Mouse (Mus musculus) cerebellum, adult 18-20 months (tissue): ENCODE results near the gene Trmt1.
A peak's percentile ranks its signal among the peaks of the same experiment; 100 is the strongest.
"Not testable (repeated sequence)": the region's sequence is repeated elsewhere in the genome, so short reads cannot be mapped to it uniquely, and the experiment has no call there.

Source experiments
- DNase-seq, 2 experiments: peaks; one replicate each; pipeline ENCODE4 v3.0.0; 2021

The Trmt1 gene

DNA sequence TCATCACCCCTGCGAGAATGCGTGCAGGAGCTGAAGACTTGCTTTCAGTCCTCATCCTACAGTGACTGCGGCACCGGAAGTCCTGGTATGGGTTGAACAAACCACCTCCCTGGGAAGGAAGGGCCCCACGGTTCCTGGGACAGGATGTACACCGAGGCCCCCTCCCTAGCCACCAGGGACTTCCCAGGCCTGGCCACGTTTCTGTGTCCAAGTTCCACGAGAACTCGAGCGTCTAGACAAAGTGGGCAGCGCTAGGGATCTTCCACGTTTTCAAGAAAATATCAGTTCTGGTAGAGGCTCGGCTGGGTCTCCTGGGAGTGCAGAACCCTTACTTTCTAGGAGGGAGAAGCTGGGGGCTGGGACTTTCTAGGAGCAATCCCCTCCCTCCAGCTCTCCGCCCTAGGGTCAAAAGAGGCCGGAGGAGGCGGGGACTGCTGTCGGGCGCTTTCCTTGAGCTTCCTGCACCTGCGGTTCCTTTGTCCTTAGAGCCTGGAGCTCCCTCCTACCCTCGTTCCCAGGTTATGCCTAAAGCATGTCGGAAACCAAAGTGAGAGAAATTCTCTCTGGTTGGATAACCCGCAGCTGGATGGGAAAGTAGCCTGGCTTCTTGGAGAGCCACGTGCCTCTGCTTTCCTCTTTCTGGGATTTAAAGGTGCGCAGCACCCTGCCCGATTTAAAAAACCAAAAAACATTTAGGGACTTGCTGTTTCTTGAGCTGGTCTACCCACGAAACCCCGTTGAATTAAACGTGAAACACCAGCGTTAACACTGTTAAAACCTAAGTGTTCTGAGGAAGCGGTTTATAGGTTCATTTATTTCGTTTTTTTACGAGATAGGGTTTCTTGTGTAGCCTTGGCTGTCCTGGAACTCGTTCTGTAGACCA lies 25.9 kb upstream of the Trmt1 start:
- DNase-seq = no peak

DNA sequence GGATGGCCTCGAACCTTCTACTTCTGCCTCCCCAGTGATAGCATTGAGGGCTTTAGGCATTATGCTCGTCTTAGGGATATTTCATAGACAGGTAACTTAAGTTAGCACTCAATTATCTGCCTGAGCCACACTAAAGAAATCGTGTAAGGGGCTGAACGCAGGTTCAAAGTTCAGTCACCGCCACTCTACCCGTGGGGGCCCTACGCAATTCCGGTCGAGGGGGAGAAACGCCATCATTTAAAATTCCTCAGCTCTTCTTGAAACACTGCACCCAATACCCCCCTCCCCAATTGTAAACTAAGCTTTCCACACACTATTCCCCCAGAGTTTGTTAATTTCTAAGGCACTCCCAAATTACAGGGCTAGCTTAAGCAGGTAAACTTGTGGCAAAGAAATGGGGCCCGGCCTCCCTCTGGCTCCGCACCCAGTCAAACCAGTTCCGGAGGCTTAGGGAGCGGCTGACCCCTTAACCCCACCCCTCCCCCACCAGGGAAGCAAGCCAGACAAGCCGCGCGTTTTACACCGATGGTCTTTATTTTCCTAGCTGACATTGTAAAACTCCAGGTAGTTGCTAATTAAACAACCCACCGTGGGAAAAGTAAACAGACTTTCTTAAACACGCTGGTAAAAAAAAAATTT lies 25.2 kb upstream of the Trmt1 start:
- no peak for DNase-seq

DNA sequence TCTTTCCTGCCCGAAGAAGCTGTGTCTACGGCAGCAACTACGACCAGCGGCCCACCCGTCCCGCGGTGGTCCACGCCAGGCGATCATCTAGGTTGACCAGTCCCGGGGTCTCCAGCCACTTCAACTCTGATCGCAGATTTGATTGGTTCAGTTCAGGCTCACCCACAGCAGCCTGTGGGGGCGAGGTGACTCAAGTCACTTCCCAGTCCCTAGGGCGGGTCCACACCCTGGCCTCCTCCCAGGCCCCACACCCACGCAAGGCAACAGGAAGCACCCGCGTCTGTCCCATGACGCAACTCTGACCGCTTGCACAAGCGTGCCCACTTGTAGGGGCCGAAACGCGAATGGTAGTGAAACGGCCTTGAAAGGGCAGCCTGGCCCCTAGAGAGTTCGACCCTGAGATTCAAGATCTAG lies 24.6 kb upstream of the Trmt1 start:
- peak; percentile 74 to 75 for DNase-seq

DNA sequence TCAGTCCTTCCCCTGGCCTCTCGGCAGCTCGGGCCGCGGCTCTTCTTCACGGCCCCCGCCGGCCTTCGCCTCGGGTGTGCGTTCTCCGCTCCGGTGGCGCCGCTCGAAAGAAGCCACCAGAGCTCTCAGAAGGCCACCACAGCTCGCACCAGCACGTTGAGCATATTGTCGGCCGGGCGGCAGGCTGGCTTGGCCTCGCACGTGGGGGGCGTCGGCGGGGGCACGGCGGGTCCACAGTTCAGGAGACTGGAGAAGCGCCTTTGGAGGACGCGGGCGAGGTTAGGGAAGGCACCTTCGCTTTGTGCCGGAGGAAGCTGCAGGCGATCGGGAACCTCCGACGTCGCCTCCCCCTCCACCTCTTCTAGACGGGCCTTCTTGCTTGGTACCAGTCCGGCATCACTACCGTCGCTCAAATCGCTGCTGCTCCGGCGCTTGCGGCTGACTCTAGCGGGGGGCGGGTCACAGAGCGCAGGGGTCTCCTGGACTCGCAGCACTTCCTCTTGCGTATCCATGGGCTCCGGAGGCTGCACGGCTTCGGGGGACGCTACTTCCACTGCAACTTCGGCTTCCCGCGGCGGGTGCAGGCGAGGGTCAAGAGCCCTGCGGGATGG lies 24.0 kb upstream of the Trmt1 start:
- DNase-seq = peak; percentile 46 to 60

DNA sequence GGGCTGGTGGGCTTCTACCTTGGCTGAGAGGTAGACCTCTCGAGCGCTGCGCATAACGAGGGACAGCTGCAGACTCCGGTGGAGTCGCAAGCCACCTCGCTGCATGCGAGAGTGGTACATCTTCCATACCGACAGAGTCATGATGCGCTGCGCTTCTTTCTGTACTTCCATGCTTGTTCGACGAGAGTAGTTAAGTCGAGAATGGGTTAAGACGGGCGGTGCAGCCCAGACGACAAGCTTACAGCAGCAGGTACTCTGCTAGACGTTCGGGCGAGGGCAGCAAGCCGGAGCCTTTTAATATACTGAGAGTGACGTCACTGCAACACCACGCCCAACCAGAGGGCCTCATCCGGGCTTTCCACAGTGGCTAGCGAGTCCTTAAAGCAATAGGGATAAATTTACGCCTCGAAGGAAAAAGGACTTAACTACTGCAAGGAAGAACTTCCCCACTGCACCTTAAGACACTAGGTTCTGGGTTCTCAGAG lies 23.5 kb upstream of the Trmt1 start, which contains the start of gene Ier2:
Ier2 (minus strand) TSS at position 272 of the 485 bp plus-strand sequence.
- peak; percentile 93 to 94 for DNase-seq

DNA sequence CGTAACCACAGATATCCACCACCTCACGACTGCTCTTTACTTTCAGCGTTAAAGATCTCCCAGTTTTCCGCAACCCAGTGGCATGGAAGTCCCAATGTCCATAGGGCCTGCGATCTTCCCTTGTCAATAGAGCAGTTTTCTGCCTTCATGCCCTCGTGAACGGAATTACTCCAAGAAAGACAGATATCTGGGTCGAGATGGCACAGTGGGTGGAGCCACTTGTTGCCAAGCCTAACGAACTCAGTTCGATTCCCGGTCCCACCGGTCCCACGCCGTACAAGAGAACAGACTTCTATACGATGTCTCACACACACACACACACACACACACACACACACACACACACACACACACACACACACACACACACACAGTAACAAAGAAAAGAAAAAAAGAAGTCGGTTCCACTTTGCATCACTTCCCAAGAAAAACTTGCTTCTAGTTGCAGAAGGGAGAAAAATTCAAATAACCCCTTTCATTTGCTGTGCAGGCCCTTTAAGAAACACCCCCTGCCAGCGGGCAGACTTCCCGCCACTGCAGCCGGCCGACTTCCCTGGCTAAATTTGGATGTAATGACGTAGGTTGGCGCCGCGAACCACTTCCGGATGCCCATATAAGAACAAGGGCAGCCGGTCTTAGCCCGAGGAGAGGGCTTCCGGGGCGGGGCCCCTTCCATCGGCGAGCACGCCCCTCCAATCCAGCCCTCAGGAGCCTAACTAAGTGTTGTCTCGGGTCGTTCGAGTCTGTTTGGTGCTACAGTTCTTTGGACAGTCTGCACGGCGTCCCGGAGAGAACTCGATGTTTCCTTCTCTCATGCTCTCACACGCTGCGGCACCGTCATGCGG lies 22.4 kb upstream of the Trmt1 start:
- peak; percentile 97 for DNase-seq

DNA sequence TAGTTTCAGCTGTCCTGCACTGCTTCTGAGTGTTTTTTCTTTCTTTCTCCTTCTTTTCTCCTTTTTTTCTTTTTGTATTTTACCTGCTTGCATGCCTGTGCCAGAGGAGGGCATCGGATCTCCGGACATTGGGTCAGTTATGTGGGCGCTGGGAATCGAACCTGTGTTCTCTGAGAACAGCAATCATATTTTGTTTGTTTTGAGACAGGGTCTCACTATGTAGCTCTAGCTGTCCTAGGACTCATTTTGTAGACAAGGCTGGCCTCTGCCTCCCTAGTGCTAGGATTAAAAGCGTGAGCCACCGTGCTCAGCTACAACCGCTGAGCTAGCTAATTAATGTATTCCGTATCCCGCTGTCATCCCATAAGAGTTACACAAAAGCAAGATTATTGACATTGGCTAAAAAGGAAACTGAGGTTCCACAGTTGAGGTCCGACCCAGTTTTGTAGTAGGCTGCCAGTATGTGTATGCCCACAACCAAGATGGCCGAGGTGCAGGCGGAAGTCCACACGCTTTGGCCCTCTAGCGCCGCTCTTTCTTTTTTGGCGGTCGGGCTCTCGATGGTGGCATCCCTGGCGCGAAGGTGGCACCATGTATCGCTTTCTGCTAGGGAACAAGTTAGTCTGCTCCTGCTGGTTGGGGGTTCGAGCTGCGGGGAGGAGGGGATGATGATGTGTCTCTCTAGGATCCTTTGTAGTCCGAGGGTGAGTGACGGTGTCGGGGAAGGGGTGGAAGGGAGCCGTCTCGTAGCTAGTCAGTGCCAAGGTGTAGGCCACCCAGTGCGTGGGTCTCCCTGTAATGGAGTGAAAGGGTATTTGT lies 21.3 kb upstream of the Trmt1 start:
- peak; percentile 84 to 89 for DNase-seq

DNA sequence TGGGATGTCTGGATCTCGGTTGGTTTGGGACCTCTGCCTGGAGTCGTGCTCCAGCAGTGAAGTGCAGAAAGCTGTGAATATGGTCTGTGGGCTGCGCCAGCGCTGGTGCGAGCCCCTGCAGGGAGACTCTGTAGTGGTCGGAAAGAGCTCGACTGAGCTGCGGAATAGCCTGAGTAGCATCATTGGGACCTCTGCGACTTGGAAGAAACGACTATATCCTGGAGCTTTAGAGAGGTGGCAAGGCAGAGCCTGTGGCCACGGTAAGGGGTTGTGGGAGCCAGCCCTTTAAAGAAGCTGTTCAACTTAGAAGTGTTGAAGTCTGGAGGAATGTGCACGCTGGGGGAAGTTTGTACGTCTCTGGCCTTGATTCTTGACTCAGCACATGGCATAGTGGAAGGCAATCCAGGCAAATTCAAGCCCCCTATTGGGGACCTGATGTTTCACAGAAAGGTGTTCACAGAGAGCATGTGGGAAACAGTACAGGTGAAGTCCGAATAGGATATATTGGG lies 20.7 kb upstream of the Trmt1 start:
- DNase-seq = no peak

DNA sequence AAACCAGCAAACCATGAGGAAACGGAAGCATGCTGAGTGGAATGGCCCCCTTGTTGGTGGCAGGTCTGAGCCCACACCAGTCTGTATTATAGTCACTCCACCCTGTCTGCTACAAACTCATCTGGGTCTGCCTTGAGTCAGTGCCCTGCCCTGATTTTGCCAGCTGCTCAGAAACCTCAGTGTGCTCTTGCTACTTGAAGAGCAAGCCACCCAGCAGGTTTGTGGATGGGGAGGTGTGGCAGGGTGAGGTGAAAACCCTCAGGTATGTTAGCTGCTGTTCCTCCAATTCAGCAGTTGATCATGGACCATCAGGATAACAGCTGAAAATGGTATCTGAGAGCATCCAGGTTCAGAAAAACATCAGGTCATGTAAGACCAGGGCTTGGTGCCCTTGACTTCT lies 18.0 kb upstream of the Trmt1 start:
- no peak for DNase-seq

DNA sequence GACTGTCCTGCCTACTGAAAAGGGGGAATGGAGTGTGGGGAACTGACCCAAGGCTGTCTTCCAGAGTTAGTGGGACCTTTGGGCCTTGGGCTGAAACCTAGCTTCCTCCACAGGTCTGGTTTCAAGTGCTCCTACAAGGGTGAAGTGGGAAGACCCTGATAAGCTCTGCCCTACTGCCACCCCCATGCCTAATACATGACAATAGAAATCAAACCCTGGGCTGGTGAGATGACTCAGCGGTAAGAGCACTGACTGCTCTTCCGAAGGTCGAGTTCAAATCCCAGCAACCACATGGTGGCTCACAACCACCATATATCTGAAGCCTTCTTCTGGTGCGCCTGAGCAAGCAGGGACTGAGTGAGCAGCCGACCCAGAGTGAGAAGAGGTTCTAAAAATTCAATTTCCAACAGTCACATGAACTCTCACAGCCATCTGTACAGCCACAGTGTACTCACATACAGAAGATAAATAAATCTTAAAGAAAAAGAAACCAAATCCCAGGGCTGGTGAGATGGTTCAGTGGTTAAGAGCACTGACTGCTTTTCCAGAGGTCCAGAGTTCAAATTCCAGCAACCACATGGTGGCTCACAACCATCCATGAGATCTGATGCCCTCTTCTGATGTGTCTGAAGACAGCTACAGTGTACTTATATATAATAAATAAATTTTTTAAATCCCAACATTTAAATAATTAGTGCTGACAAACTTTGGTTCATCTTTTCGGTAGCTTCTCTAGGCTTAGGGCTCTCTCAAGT lies 17.2 kb upstream of the Trmt1 start:
- DNase-seq = no peak

DNA sequence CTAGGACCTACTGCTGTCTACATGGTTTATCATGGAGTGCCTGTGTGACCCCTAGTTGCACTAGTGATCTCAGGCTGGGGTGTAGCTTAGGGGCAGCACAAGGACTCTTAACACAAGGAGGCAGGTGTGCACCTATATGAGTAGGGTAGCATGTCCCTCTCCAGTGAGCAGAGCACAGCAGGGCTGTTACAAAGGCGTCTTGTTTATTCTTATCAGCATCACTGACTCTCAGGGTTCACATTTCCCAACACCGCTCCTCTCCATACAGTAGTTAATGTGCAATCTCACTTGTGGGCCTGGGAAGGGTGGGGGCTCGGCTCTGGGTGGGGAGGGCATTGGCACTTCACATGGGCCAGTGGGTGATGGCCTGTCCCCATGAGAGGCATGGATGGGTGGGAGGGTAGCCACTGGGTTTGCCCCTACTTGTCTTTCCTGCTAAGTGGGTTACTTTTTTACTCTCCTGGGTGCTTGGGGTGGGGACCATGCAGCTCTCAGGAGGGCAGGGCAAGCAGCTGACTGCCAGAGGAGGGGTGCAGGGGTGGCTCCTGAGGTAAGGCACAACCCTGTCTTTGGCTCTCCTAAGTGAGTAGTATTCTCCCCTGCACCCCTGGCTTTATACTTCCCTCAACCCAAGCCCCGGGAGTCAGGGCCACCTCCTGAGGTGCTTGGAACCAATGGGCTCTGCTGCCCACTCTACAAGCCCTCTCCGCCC lies 15.7 kb upstream of the Trmt1 start:
- not testable (repeated sequence) for DNase-seq

DNA sequence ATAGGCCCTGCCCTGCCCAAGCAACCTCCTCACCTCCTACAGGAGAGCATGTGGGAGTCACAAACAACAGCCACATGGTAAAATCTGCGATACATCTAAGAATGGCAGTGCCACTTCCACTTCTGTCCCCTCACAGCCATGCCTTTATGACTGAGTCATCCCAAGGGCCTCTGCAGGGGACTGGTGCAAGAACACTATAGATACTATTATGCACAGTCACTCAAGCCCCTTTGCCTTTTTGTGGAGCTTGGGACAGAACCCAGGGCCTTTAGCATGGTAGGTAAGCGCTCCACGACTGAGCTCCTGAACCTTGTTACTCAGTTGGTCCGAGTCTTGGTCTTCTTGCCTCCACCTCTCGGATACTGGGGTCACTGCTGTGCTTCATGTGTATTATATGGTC lies 8.8 kb upstream of the Trmt1 start:
- DNase-seq = no peak

DNA sequence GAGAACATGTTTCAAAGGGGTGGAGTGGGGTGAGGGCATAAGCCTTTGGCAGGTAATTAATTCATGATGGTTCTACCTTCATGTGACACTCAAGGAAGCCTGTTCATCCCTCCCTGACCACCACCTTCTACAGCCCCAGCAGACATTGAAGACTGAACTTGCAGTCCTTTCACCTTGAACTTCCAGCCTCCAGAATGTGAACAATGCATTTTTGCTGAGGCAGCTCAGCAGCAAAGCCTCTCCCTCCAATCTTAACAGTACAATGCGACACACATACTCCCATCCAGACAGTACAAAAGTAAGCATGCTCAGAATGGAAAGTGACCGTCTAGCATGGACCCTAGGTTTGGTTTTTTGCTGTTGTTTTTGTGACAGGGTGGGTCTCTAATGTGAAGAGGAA lies 4.6 kb upstream of the Trmt1 start:
- DNase-seq = no peak

DNA sequence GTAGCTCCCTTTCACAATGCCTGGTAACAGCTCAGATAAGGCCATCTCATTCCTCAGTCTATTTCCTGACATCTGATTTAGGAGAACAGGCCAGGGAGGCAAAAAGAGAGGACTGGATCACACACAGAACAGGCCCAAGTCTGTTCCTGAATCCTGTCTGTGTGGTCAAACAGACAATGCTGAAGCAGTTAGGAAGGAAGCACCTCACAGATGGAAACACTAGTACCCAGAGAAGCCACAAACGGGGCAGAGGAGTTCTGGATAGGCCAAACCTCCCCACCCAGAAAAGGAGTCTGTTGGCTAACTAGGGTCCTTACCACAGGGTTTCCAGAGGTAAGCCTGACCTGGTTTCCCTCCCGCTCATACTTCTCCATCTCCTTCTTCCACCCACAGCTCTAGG lies 3.9 kb upstream of the Trmt1 start:
- DNase-seq = no peak

DNA sequence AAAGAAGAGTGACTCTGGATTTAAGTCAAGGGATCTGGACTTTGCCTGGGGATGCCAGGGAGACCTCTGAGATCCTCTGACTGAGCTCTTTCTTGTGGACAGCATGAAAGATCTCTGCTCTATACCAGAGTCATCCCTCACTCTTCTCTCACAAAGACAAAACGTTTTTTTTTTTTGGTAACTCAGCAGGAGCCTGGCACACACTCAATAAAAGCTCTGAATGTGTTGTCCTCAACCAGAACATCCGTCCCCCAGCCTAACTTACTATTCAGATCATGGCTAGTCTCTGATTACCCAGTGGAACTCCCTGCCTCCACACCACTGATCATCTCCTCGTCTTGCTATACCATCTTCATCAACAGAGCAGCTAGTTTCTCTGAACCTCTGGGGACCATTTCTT lies 1.6 kb upstream of the Trmt1 start:
- DNase-seq = no peak

DNA sequence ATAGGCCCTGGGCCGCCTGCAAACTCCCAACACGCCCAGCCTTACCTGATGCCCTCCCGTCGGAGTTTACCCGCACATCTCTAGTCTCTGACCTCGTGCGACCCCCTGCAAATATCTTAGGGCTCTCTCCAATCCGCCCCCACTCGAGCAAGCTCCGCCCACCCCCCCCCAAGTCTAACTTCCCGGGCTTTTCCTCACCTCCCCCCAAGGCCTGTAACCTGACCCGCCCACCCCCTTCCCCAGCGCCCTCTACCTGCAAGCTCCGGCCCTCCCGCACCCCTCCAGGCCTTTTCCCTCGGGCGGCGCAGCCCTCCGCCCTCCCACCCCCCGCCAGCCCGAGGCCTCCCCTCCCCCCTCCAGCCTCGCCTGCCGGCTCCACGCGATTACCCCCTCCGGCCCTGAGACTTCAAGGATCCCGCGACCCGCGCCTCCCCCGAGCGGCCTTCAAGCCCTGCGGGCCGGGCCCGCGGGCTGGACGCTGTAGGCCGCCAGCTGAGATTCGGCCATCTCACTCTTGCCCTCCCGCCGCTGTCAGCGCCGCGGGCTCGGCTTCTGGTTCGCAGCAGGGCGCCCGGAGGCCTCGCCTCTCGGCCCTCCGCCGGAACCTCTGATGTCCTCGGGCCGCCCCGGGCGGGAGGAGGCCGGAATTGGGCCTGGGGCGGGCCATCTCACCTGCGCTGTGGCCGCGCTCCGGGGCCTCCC lies 1.0 kb downstream of the Trmt1 start:
- DNase-seq = no peak

DNA sequence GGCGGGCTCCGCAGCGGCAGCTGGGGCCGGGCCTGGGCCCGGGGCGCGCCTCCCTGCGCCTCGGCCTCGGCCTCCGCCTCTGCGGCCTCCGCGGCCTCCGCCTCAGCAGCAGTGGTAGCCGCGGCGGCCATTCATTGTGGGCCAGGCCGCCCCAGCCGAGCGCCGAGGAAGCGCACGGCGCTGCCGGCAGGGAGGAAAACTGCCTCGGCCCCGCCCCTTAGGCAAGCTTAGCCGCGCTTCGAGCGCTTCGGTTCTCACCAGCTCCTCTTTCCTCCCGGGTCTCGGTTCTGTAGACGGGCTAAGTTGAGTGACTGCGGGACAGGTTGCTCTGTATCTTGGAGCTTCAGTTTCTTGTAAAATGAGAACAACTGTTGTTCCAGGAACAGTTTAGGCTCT lies 1.6 kb downstream of the Trmt1 start, which contains the start of gene Nacc1:
Nacc1 (minus strand) TSS at position 158 of the 396 bp plus-strand sequence.
- DNase-seq = peak; percentile 92 to 93

DNA sequence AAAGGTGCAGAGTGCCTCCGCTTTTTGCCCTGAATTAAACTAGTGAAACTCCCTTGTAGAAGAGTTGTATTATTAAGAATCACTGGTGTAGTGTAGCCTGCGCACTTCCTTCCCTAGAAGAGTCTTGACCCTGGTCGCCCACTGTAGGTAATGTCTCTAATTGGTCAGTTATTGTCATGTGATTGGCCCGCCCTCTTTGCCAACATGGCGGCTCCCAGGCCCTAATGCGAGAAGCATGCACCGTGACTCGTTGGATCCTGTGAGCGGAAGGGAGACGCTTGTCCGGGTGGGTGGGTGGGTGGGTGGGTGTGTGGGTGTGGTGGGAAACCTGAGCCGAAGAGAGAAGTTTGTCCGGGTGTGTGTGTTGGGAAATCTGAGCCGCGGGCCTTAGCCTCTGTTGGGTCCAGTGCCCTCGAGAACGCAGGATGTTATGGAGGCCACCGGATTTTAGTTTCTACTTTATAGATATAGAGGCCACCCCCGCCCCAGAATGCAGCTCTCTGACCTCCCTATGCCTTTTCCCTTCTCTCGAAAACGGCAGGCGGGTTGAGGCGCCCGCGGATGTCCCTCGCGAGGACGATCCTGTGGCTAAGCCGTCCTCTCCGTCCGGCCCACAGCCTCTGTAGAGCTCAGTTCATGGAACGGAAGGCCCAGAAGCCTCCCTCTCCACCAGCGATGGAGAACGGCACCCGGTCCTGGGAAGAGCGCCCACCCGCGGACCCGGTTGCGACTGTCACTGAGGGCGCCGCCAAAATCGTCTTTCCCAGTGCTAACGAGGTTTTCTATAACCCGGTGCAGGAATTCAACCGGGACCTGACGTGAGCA lies 3.2 kb downstream of the Trmt1 start:
- DNase-seq = peak; percentile 93 to 95
